Mouse (Mus musculus): ENCODE data around the gene Spata1. TPM values are rescaled to one million over a fixed set of nuclear protein-coding genes. Genes with fewer than 3 reads are reported as not detected.

Gene Spata1
- total RNA-seq, 1 experiment from 2014 or later = 3.4 TPM

DNA sequence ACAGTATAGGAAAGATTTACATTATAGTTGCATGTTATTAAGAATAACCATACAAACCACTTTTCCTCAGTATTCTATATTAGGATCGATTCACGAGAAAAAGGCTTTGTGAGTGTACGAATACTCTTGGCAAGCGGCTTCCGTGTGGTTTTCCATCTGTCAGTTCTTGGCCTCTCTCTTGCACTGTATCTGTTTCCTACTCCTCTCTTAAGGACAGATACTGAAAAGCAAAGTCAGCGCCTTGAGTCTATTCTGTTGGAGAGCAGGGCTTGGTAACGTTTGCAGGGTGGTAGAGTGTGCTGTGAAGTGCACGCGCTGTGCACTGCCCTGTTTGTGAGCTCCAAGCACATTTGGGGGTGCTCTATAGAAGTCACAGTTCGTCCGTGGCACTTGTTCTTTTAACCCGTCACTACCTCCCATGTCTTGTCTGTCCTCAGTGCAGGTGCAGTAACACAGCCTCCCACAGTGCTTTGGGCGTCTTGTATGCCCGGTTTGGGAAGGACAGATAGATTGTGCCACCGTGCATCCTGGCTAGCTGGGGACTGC, 79.5 kb downstream of the Spata1 start:
- no peak for DNase-seq

DNA sequence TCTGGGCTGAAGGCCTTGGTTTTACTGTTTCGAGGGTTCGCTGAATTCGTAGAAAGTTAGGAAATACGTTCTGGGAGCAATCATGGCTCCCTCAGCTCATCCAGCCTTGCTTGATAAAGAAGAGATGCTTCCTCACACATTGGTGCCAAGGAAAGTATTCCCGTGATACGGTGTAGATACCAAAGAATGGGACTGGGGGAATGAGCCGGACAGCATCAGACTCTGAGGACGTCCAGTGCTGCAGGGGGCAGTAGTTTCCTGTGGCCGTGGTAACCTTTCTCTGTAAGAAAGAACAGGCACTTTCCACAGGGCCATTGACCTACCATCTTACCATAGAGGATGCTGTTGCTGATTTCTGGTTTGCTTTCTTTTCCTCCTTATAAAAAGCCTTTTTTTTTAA, 80.0 kb downstream of the Spata1 start:
- DNase-seq = no peak

DNA sequence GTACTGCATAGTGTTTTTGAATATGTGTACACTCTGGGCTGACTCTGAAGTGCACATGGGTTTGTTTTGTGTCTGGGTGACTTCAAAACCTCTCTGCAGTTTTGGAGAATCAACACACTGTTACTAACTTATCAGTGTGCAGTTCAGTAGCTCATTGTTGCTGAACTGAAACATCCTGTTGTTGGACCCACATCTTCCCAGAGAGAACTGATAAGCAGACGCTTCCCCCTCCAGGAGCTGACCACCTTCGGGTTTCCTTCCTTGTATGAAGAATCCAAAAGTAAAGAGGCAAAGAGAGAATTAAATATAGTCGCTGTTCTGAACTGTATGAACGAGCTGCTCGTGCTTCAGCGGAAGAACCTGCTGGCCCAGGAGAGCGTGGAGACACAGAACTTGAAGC, 80.7 kb downstream of the Spata1 start:
- DNase-seq = no peak

DNA sequence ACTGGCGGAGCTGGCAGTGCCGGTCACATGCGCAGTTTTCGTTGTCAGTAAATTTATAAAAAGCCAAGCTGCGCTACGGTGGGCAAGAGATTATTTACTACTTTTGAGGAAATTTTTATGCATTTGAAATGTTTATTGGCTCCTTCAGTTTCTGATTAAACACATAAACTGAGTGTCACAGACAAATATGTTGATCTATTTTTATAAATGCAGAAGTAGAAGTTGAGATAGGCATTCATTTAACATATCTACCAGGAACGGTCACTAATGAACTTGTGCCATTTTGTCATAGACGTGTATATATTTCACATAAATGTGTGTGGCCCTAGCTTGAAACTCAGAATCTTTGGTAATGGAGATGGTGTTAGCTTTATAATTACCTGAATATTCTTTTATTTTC, 81.7 kb downstream of the Spata1 start:
- no peak for DNase-seq

DNA sequence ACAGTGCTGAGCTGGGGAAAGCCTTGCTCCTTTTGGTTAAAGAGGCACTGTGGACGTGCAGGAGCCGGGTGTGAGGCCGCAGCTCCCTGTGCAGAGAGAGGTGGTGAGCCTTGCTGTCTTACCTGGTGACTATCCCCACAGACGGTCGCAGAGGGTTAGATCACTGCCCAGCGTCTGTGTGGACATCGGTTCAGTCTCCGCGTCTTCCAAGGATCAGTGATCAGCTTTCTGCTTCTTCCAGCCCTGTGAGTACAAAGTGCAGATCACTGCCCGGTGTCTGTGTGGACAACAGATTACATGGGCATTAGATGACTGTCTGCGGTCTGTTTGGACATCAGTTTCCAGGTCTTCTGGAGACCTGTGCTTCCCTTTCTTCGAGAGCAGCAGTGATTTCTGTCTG, 85.0 kb downstream of the Spata1 start:
- no peak for DNase-seq

DNA sequence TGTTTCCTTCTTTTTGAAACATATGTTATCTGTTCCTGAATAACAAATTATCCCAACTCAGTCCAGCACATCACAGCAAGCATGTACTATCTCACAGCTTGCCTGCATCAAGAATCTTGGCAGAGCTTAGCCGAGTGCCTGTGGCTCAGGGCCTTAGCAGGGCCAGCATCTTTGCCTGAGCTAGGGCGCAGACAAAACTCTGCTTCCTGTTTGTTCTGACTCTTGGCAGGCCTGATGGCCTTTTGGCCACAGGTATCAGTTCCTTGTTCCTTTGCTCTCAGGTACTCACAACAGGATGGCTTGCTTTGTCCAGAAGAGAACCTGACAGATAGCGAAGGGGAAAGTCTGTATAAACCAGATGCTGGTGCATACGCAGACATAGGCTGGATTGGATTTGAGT, 85.6 kb downstream of the Spata1 start:
- no peak for DNase-seq

DNA sequence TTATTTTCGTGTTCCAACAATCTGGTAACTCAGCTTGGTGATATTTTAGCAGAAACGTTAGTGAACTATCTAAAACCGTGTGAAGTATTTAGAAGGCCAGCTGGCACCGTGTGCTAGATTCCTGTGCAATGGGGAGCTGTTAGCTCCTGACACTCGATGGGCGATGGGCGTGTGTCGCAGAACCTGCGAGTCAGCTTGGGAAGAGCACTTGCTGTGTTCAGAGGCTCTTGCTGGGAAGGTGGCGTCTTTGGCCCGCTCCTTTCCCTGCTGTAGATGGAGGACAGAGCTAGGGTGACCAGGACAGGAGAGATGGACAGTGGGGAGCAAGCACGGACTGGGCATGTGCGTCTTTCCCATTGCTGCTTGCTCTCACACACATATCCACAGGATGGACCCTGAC, 86.5 kb downstream of the Spata1 start:
- no peak for DNase-seq

DNA sequence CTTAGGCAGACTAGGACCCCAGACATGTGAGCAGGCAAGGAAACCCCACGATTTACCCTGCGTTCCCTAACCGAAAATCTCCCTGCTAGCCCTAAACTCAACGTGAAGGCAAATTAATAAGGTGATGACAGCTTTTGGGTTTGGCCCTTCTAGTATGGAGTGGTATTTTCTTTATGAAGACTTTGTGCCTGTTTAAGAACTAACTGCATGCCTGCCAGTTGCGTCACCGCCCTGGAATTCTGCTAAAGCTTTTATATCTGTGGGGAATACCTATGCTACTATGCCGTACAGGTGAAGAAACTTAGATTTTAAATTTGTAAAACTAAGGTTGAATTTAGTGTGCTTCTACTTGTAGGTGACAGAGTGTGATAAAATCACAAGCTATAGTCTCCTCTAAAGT, 87.1 kb downstream of the Spata1 start:
- no peak for DNase-seq

DNA sequence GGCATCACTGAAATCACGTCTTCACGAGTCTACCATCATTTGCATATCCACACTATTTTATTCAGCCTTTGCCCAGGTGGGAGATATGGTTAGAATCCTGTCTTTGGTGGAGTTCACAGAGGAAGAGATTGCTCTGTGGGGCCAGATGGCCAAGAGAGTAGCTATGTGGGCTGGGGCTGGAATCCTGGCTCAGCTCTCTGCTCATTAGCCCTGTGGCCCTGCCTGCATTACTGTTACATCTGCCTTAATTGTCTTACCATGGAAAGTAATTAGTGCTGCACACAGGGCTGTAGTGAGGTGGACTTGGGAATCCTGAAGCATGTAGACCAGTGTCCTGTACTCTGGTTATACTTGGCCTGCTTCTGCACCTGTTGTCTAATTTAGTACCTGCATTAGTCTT, 87.5 kb downstream of the Spata1 start:
- no peak for DNase-seq

DNA sequence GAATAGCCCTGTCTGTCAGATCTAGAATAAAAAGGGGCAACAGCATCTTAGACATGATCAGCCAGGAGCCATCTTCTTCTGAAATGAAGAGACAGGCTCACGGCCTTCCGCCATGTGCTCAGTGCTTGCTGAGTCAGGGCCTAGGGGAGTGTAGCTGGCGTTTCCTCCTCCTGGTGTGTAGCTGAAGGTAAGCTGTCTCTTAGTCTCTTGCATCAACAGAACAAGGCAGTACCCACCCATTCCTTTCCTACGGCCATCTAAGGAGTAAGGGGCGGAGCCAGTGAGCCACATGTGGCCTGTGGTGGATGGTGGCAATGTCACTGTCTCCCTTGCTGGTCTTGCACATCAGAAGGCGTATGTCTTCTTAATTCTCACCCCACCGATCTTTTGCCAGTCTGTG, 89.4 kb downstream of the Spata1 start:
- no peak for DNase-seq

Other genes starting within 250 kb of the Spata1 start
- gene Ssx2ip, start 95.1 kb downstream of the Spata1 start, total RNA-seq (2021) = 10.4 and 10.5 TPM in 2 replicates
- 9.6 and 9.8 TPM in 2 replicates for gene Ctbs, start 50.0 kb downstream of the Spata1 start, total RNA-seq (2021)
- 286 and 296 TPM in 2 replicates for gene Gng5, start 54 bp upstream of the Spata1 start, total RNA-seq (2021)
- 29.9 and 37.0 TPM in 2 replicates for gene Rpf1, start 21.7 kb upstream of the Spata1 start, total RNA-seq (2021)
- gene Uox, start 70.7 kb upstream of the Spata1 start, total RNA-seq (2021) = 4.5 and 109 TPM in 2 replicates
- gene Dnase2b, start 115.8 kb upstream of the Spata1 start, total RNA-seq (2021) = 1.3 TPM in 1 of 2 replicates, not detected in the other
- gene 4930503B20Rik, start 151.6 kb upstream of the Spata1 start, total RNA-seq (2021) = not detected in 2 replicates
- 0.82 and 0.83 TPM in 2 replicates for gene Samd13, start 185.8 kb upstream of the Spata1 start, total RNA-seq (2021)